Mouse (Mus musculus) kidney, postnatal 0 days (tissue): ENCODE results near the gene H2-Aa. TPM values are rescaled to one million over a fixed set of nuclear protein-coding genes. Genes with fewer than 3 reads are reported as not detected.

Experiments
- ATAC-seq: fragments of 200-750 bp; cut with Nextera tagmentation; replicated peaks from 2 replicates; pipeline ENCODE4 v1.8.0; 2017; ENCODE audit warnings: low read depth, moderate number of reproducible peaks, moderate TSS enrichment, moderate library complexity; ENCODE audit not compliant: low FRiP score
- DNase-seq: peaks from one replicate; pipeline ENCODE4 v3.0.0-alpha.2; 2016; ENCODE audit warnings: low spot score
- H3K27ac ChIP-seq: fragments of 300-500 bp; sonication (generic); 2 replicates; pipeline ENCODE4 v1.5.1; 2014; ENCODE audit warnings: mild to moderate bottlenecking
- H3K27me3 ChIP-seq: fragments of 300-500 bp; sonication (generic); 2 replicates; pipeline ENCODE4 v1.6.1; 2014; ENCODE audit warnings: low read length, mixed read lengths; ENCODE audit not compliant: insufficient read depth
- H3K36me3 ChIP-seq: fragments of 300-500 bp; sonication (generic); 2 replicates; pipeline ENCODE4 v1.6.1; 2014; ENCODE audit warnings: low read length, mixed read lengths; ENCODE audit not compliant: insufficient read depth
- H3K4me1 ChIP-seq: fragments of 300-500 bp; sonication (generic); replicated peaks from 2 replicates; pipeline ENCODE4 v1.6.1; 2014; ENCODE audit warnings: antibody characterized with exemption, low read length, mixed read lengths; ENCODE audit not compliant: insufficient read depth
- H3K4me2 ChIP-seq: fragments of 300-500 bp; sonication (generic); 2 replicates; pipeline ENCODE4 v1.6.1; 2014; ENCODE audit warnings: mild to moderate bottlenecking, low read length, moderate library complexity, mixed read lengths
- H3K4me3 ChIP-seq: fragments of 300-500 bp; sonication (generic); replicated peaks from 2 replicates; pipeline ENCODE4 v1.5.1; 2014; ENCODE audit warnings: low read depth, low read length
- H3K9ac ChIP-seq: fragments of 300-500 bp; sonication (generic); 2 replicates; pipeline ENCODE4 v1.6.1; 2014; ENCODE audit warnings: low read depth, low read length
- H3K9me3 ChIP-seq: fragments of 300-500 bp; sonication (generic); replicated peaks from 2 replicates; pipeline ENCODE4 v1.6.1; 2016; ENCODE audit warnings: low read length, inconsistent platforms, mixed read lengths
- CTCF ChIP-seq: IDR thresholded peaks from 2 replicates; pipeline ENCODE4 v1.5.1; 2016; ENCODE audit warnings: antibody characterized with exemption, low read depth, mild to moderate bottlenecking, moderate library complexity
- WGBS: fragments of 180-500 bp; shearing (Covaris S2); extraction: QIAGEN DNeasy Blood & Tissue Kit; methylation state at CpG from one replicate; pipeline ENCODE4 v1.1.7; 2014; 5-methylcytosine and 5-hydroxymethylcytosine counted together
- polyA plus RNA-seq: library from polyadenylated mRNA; unstranded; fragments of >200 nt; fragmentation: Nextera tagmentation; extraction: Ambion mirVana; gene quantifications from 2 replicates; pipeline ENCODE4 v1.2.1, GENCODE M21; 2015

Gene H2-Aa
- polyA plus RNA-seq, 1 experiment from 2014 or later: 6.0 TPM

GRCm38 (mm10) chr17:34308161-34308560 lies 20.5 kb upstream of the H2-Aa start:
- Histone ChIP-seq H3K27ac (no peak overlapping the region), H3K36me3 (no peaks in the 10 kb centered on the region), H3K4me2 (no peak overlapping the region), H3K9me3 (no peaks in the 10 kb centered on the region), H3K4me3 (no peak overlapping the region), H3K9ac (no peak overlapping the region), H3K4me1 (no peaks in the 10 kb centered on the region), H3K27me3 (no peaks in the 10 kb centered on the region)
- 74% methylated on average over 4 of the region's 4 CpGs for WGBS
- ATAC-seq: no peak
- TF ChIP-seq CTCF: no peak
- no peak for DNase-seq

DNA sequence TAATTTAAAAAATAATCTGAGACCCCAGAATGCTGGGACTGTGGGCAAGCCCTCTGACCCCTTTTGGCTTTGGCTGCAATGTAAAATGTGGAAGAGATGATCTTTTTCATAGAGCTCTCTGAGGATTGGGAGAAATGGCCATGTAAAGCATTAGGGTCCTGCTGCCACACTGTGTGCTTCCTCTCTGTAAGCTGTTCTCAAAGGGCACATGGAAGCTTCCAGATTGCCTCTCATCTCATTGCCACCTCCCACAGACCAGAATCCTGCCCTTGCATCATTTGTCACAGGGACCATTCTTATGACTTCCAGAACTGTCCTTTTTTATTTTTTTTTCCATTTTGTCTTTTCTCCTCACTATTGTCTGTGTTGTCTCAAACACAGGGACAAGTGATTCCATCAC lies 19.6 kb upstream of the H2-Aa start:
- Histone ChIP-seq H3K27ac (no peak overlapping the region), H3K9me3 (no peaks in the 10 kb centered on the region), H3K36me3 (no peaks in the 10 kb centered on the region), H3K4me3 (no peak overlapping the region), H3K9ac (no peak overlapping the region), H3K27me3 (no peaks in the 10 kb centered on the region), H3K4me2 (no peak overlapping the region), H3K4me1 (no peaks in the 10 kb centered on the region)
- no peak for DNase-seq
- ATAC-seq: no peak
- TF ChIP-seq CTCF: no peak

DNA sequence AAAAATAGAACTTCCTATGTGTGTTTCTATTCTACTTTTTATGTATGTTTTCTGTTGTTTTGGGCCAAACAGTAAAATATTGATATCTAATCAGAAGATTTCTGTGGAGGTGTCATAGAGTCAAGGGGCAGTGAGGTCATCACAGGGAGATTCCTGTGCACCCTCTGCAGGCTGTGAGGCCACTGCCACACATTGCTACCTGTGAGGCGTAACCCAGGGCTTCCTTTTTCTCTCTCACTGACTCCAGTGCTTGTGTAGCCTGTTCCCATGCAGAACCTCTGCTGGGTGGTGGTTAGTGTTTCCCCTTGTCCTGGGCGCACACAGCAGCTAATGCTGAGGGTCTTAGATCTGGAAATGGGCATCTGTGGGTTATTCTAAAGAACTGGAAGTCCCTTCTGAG lies 18.8 kb upstream of the H2-Aa start:
- H3K27me3 ChIP-seq: no peaks in the 10 kb centered on the region
- TF ChIP-seq CTCF: no peak
- H3K27ac ChIP-seq: no peak overlapping the region
- no peaks in the 10 kb centered on the region for H3K9me3 ChIP-seq
- H3K4me2 ChIP-seq: no peak overlapping the region
- no peak overlapping the region for H3K9ac ChIP-seq
- no peaks in the 10 kb centered on the region for H3K36me3 ChIP-seq
- H3K4me3 ChIP-seq: no peak overlapping the region
- 87% methylated on average over 2 of the region's 2 CpGs for WGBS
- no peaks in the 10 kb centered on the region for H3K4me1 ChIP-seq
- DNase-seq: no peak
- ATAC-seq: no peak

GRCm38 (mm10) chr17:34305380-34306030 lies 17.9 kb upstream of the H2-Aa start, which contains the start of gene H2-Eb1:
Gene H2-Eb1, plus strand, starts transcription at chr17:34305867.
- Histone ChIP-seq H3K9ac (no peak within 1 kb of the TSS), H3K4me3 (no peak within 1 kb of the TSS), H3K9me3 (no peaks in the 10 kb centered on the region), H3K27ac (no peak within 1 kb of the TSS), H3K27me3 (no peaks in the 10 kb centered on the region), H3K4me2 (no peak within 1 kb of the TSS), H3K4me1 (no peaks in the 10 kb centered on the region), H3K36me3 (no peaks in the 10 kb centered on the region)
- ATAC-seq (peak; percentile 79), DNase-seq (peak; percentile 96)
- TF ChIP-seq CTCF: no peak

DNA sequence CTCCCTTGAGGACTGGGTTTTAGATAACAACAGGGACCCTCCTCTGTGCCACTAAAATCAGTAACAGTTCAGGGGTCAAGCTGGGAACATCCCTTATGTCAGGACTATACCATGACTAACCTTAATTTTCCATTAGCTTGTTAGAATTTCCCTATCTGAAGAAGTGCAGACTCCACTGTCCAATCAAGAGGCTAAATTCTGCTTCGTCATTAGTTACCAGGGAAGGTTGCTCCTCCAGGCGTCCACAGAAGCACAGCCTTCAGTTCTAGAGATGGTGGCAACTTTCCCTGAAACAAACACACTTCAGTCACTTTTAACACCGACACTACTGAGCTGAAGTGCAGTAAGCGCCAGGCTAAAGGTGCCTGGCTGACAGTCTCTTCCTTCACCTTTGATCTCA lies 17.1 kb upstream of the H2-Aa start:
- Histone ChIP-seq H3K4me2 (no peak overlapping the region), H3K27me3 (no peaks in the 10 kb centered on the region), H3K4me3 (no peak overlapping the region), H3K9ac (no peak overlapping the region), H3K9me3 (no peaks in the 10 kb centered on the region), H3K4me1 (no peaks in the 10 kb centered on the region), H3K27ac (no peak overlapping the region), H3K36me3 (no peaks in the 10 kb centered on the region)
- ATAC-seq: peak; percentile 77
- WGBS: 6% methylated on average over 4 of the region's 4 CpGs
- TF ChIP-seq CTCF: no peak
- peak; percentile 91 for DNase-seq

DNA sequence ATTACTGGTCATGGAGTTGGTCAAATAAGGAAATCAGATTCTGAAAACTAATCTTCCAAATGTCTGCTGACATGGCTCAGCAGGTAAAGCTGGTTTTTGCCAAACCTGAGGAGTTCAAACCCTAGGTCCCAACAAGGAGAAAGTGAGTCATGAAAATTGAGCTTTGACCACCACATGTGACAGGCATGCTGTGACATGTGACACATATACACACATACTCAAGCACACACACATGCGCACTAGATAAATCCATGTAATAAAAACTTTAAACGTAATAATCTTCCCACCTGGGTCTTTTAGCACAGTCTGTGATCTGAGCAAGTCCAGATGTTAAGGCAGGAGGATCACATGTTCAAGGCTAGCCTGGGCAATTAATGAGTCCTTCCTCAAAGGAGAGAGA lies 16.2 kb upstream of the H2-Aa start:
- no peak for TF ChIP-seq CTCF
- H3K9ac ChIP-seq: no peak overlapping the region
- WGBS: 90% methylated on average over 2 of the region's 2 CpGs
- no peak overlapping the region for H3K27ac ChIP-seq
- no peaks in the 10 kb centered on the region for H3K27me3 ChIP-seq
- H3K4me1 ChIP-seq: no peaks in the 10 kb centered on the region
- DNase-seq: no peak
- H3K9me3 ChIP-seq: no peaks in the 10 kb centered on the region
- no peak overlapping the region for H3K4me3 ChIP-seq
- ATAC-seq: no peak
- H3K36me3 ChIP-seq: no peaks in the 10 kb centered on the region
- no peak overlapping the region for H3K4me2 ChIP-seq

GRCm38 (mm10) chr17:34301670-34302190 lies 14.1 kb upstream of the H2-Aa start:
- TF ChIP-seq CTCF: no peak
- no peak overlapping the region for H3K4me3 ChIP-seq
- H3K4me2 ChIP-seq: no peak overlapping the region
- H3K9me3 ChIP-seq: no peaks in the 10 kb centered on the region
- H3K4me1 ChIP-seq: no peaks in the 10 kb centered on the region
- ATAC-seq: no peak
- WGBS: 85% methylated on average over 4 of the region's 4 CpGs
- H3K27ac ChIP-seq: no peak overlapping the region
- no peak for DNase-seq
- no peaks in the 10 kb centered on the region for H3K36me3 ChIP-seq
- no peak overlapping the region for H3K9ac ChIP-seq
- no peaks in the 10 kb centered on the region for H3K27me3 ChIP-seq
